In genomic region chr1:54332988-54333387, GRCm38 (mm10) we compare ENCODE assay signal across 8 mouse cellular contexts.
A peak's percentile ranks its signal among the peaks of the same experiment; 100 is the strongest.
DNase-seq lines count a peak whose midpoint lies in the region; TF ChIP-seq lines count a peak whose summit lies in the region.

No protein-coding gene starts in this region.

- 46% methylated on average over 4 of the region's 4 CpGs for WGBS in lung, adult 2 months

- intact Hi-C loops in left cerebral cortex, adult 2 months (cut with DNase I) = loop anchor here (2.0 to 10.0 kb wide), 3 partner anchors 288 to 616 kb away; no protein-coding TSS in a partner anchor

- no peak overlapping the region for H3K27ac ChIP-seq in left cerebral cortex, adult 2 months

- H3K27me3 ChIP-seq in splenic B cell, adult 2 months (ENCODE audit: control insufficient read depth, insufficient read depth, low read length, poor library complexity, severe bottlenecking) = no peaks in the 10 kb centered on the region

- H3K36me3 ChIP-seq in splenic B cell, adult 2 months (ENCODE audit: control insufficient read depth, insufficient read depth, low read length, poor library complexity, severe bottlenecking) = no peaks in the 10 kb centered on the region

- no peaks in the 10 kb centered on the region for H3K4me1 ChIP-seq in lung, adult 2 months (ENCODE audit: control insufficient read depth, insufficient read depth, low read length)

- TF ChIP-seq POLR2A in lung, adult 2 months (IDR thresholded peaks at IDR 0.05; ENCODE audit: borderline replicate concordance, extremely low read depth, low read depth, low read length) = no peak

- H3K4me3 ChIP-seq in lung, adult 2 months (replicated peaks; ENCODE audit: extremely low read depth, low read depth, low read length) = no peak overlapping the region
- H3K4me3 ChIP-seq in left cerebral cortex, adult 2 months = no peak overlapping the region

- DNase-seq in adrenal gland, adult 2 months = peak; percentile 10
- no peak for DNase-seq in adrenal gland, postnatal 4 days (ENCODE audit: low spot score in 2 of 2)
- peak; percentile 8 for DNase-seq in lung, adult 2 months
- no peak for DNase-seq in lung, adult 18-20 months
- DNase-seq in embryo, embryonic 11 days = peak; percentile 39
- peak; percentile 45 to 46 for DNase-seq in left cerebral cortex, adult 2 months (ENCODE audit: extremely low spot score in 1 of 2, low spot score in 2 of 2)
- peak; percentile 23 for DNase-seq in splenic B cell, adult 2 months (ENCODE audit: low read depth, low spot score)
- no peak for DNase-seq in spleen, postnatal 36 days (ENCODE audit: low spot score in 2 of 2)

- no peak for TF ChIP-seq CTCF in lung, adult 2 months (IDR thresholded peaks at IDR 0.05; ENCODE audit: insufficient read depth, low read length)
- TF ChIP-seq CTCF in left cerebral cortex, adult 2 months (IDR thresholded peaks at IDR 0.05) = peak; percentile 66

Comparison
In these comparisons a context has a peak if more than half of its experiments do, and no peak if none do; other contexts are left out.
1. DNase-seq: peak in adrenal gland, adult 2 months (single experiment), lung, adult 2 months (single experiment), embryo, embryonic 11 days (single experiment), left cerebral cortex, adult 2 months (2 of 2) and splenic B cell, adult 2 months (single experiment); none in adrenal gland, postnatal 4 days (0 of 2), lung, adult 18-20 months (0 of 2) and spleen, postnatal 36 days (0 of 2).